In genomic region chr9:22155614-22156013, GRCm38 (mm10) we compare ENCODE assay signal across 9 mouse cellular contexts. TPM values are rescaled to one million over a fixed set of nuclear protein-coding genes. Genes with fewer than 3 reads are reported as not detected.
DNase-seq lines count a peak whose midpoint lies in the region; ATAC-seq and TF ChIP-seq lines count a peak whose summit lies in the region.
"Had no signal": no experiment of that assay in that cellular context is flagged by ENCODE, and none has a peak within 500 bp of the region (broad histone marks: within the 10 kb centered on the region; RNA-seq: fewer than 3 reads in every experiment).

No protein-coding gene starts in this region.

- intact Hi-C loops in heart, postnatal 10 days (cut with DNase I) = loop anchor here (1.0 to 5.0 kb wide), 4 partner anchors 69 to 257 kb away; partner anchors contain the start of genes 9530077C05Rik and Zfp809

- peaks cover 11% of the 10 kb centered on the region; the same call in 1 of the 2 replicates for H3K36me3 ChIP-seq in embryonic facial prominence, embryonic 14.5 days (ENCODE audit: control insufficient read depth, insufficient read depth, low read length)
- H3K36me3 ChIP-seq in neural tube, embryonic 15.5 days = no peaks in the 10 kb centered on the region; the same call in 1 of the 2 replicates
- no peaks in the 10 kb centered on the region for H3K36me3 ChIP-seq in thymus, adult 2 months (ENCODE audit: control insufficient read depth, insufficient read depth, low read length)

- no peak overlapping the region for H3K27ac ChIP-seq in embryonic facial prominence, embryonic 14.5 days (replicated peaks; ENCODE audit: low read depth, low read length)
- H3K27ac ChIP-seq in neural tube, embryonic 15.5 days (replicated peaks) = no peak overlapping the region
- no peak overlapping the region for H3K27ac ChIP-seq in thymus, adult 2 months (ENCODE audit: control insufficient read depth, insufficient read depth, low read length)

- 24% methylated on average over 10 of the region's 10 CpGs for WGBS in embryonic facial prominence, embryonic 14.5 days
- 25% methylated on average over 10 of the region's 10 CpGs for WGBS in neural tube, embryonic 15.5 days
- 12% methylated on average over 10 of the region's 10 CpGs for WGBS in thymus, adult 2 months

- peak; percentile 79 for DNase-seq in adrenal gland, postnatal 14 days
- peak; percentile 77 for DNase-seq in embryonic facial prominence, embryonic 14.5 days (ENCODE audit: low spot score)
- peak; percentile 79 to 87 for DNase-seq in heart, postnatal 10 days
- DNase-seq in kidney, postnatal 36 days = peak; percentile 76 to 84
- peak; percentile 62 to 74 for DNase-seq in lung, adult 18-20 months
- peak; percentile 81 for DNase-seq in thymus, adult 2 months

- TF ChIP-seq POLR2A in thymus, adult 2 months (IDR thresholded peaks at IDR 0.05; ENCODE audit: control insufficient read depth, extremely low read depth, insufficient read depth, low read length, poor library complexity) = no peak

- peak overlapping the region; percentile 37 for H3K4me2 ChIP-seq in embryonic facial prominence, embryonic 14.5 days (ENCODE audit: low read depth, low read length)
- H3K4me2 ChIP-seq in neural tube, embryonic 15.5 days = peak overlapping the region; percentile 66

- no peaks in the 10 kb centered on the region for H3K9me3 ChIP-seq in embryonic facial prominence, embryonic 14.5 days (ENCODE audit: control insufficient read depth, low read length)
- no peaks in the 10 kb centered on the region for H3K9me3 ChIP-seq in neural tube, embryonic 15.5 days (replicated peaks)

- no peaks in the 10 kb centered on the region for H3K27me3 ChIP-seq in embryonic facial prominence, embryonic 14.5 days (replicated peaks; ENCODE audit: control insufficient read depth, insufficient read depth, low read length)
- no peaks in the 10 kb centered on the region for H3K27me3 ChIP-seq in neural tube, embryonic 15.5 days (replicated peaks)
- H3K27me3 ChIP-seq in thymus, adult 2 months (ENCODE audit: control insufficient read depth, insufficient read depth, low read length) = no peaks in the 10 kb centered on the region

- H3K9ac ChIP-seq in embryonic facial prominence, embryonic 14.5 days (ENCODE audit: low read depth, low read length) = no peak overlapping the region
- no peak overlapping the region for H3K9ac ChIP-seq in neural tube, embryonic 15.5 days (replicated peaks)

- H3K4me3 ChIP-seq in embryonic facial prominence, embryonic 14.5 days (ENCODE audit: low read depth, low read length) = no peak overlapping the region
- no peak overlapping the region for H3K4me3 ChIP-seq in neural tube, embryonic 15.5 days (replicated peaks)
- H3K4me3 ChIP-seq in thymus, adult 2 months (ENCODE audit: control insufficient read depth, insufficient read depth, low read length) = no peak overlapping the region; the same call in 1 of the 2 replicates

- peak; percentile 59 for ATAC-seq in CD4-positive, CD25-positive, alpha-beta regulatory T cell, adult 4 months
- 0 out of 2 replicates have a peak, but pooled peaks have one; percentile 20 for ATAC-seq in embryonic facial prominence, embryonic 14.5 days (ENCODE audit: low read depth)
- ATAC-seq in neural tube, embryonic 15.5 days (ENCODE audit: low FRiP score) = 0 out of 2 replicates have a peak, but pooled peaks have one; percentile 5

- peaks cover 5% of the 10 kb centered on the region; the same call in 1 of the 2 replicates for H3K4me1 ChIP-seq in embryonic facial prominence, embryonic 14.5 days (ENCODE audit: control insufficient read depth, insufficient read depth, low read length)
- peaks cover 22% of the 10 kb centered on the region for H3K4me1 ChIP-seq in neural tube, embryonic 15.5 days
- peaks cover 13% of the 10 kb centered on the region for H3K4me1 ChIP-seq in thymus, adult 2 months (replicated peaks; ENCODE audit: control insufficient read depth, insufficient read depth, low read length)

- TF ChIP-seq CTCF in thymus, adult 2 months (IDR thresholded peaks at IDR 0.05; ENCODE audit: borderline replicate concordance, control insufficient read depth, extremely low read depth, insufficient read depth, low read length, poor library complexity) = no peak

RNA-seq across cellular contexts. Expression of gene Pigyl, which starts 1.0 kb away (rescaled TPM):
- polyA plus RNA-seq in CD4-positive, CD25-positive, alpha-beta regulatory T cell, adult 4 months (2017; shearing (Covaris generic)) = 10 to 100 TPM; 45.4 to 48.7 TPM
- 47.7 and 51.8 TPM in 2 replicates for total RNA-seq in adrenal gland, postnatal 14 days (2021)
- polyA plus RNA-seq in embryonic facial prominence, embryonic 14.5 days (2014; fragmentation: Nextera tagmentation; extraction: Ambion mirVana) = 69.3 and 72.6 TPM in 2 replicates
- 10 to 100 TPM; 35.3 to 35.6 TPM for total RNA-seq in heart, postnatal 10 days (2021)
- polyA plus RNA-seq in neural tube, embryonic 15.5 days (2015; fragmentation: Nextera tagmentation; extraction: Ambion mirVana) = 92.5 and 97.0 TPM in 2 replicates
- 64.7 and 83.0 TPM in 2 replicates for polyA plus RNA-seq in thymus, adult 2 months (2012; rRNA removed)

RNA-seq across cellular contexts. Expression of gene Acp5, which starts 20.1 kb away (rescaled TPM):
- 100 to 1,000 TPM; 221 to 282 TPM for polyA plus RNA-seq in CD4-positive, CD25-positive, alpha-beta regulatory T cell, adult 4 months (2017; shearing (Covaris generic))
- total RNA-seq in adrenal gland, postnatal 14 days (2021) = 30.3 and 39.2 TPM in 2 replicates
- polyA plus RNA-seq in embryonic facial prominence, embryonic 14.5 days (2014; fragmentation: Nextera tagmentation; extraction: Ambion mirVana) = 21.1 and 36.1 TPM in 2 replicates
- 1 to 10 TPM; 1.8 to 2.8 TPM for total RNA-seq in heart, postnatal 10 days (2021)
- 1.0 and 7.1 TPM in 2 replicates for polyA plus RNA-seq in neural tube, embryonic 15.5 days (2015; fragmentation: Nextera tagmentation; extraction: Ambion mirVana)
- polyA plus RNA-seq in thymus, adult 2 months (2012; rRNA removed) = 248 and 304 TPM in 2 replicates

RNA-seq across cellular contexts. Expression of gene Zfp872, which starts 32.3 kb away (rescaled TPM):
- not detected for polyA plus RNA-seq in CD4-positive, CD25-positive, alpha-beta regulatory T cell, adult 4 months (2017; shearing (Covaris generic))
- 1.2 and 2.0 TPM in 2 replicates for total RNA-seq in adrenal gland, postnatal 14 days (2021)
- polyA plus RNA-seq in embryonic facial prominence, embryonic 14.5 days (2014; fragmentation: Nextera tagmentation; extraction: Ambion mirVana) = 0.22 and 0.24 TPM in 2 replicates
- total RNA-seq in heart, postnatal 10 days (2021) = under 1 TPM; 0.17 to 0.20 TPM
- polyA plus RNA-seq in neural tube, embryonic 15.5 days (2015; fragmentation: Nextera tagmentation; extraction: Ambion mirVana) = 0.42 and 0.58 TPM in 2 replicates
- 0.04 and 0.05 TPM in 2 replicates for polyA plus RNA-seq in thymus, adult 2 months (2012; rRNA removed)
- polyA plus RNA-seq: large intestine, adult 2 months had no signal

RNA-seq across cellular contexts. Expression of gene Elof1, which starts 38.6 kb away (rescaled TPM):
- polyA plus RNA-seq in CD4-positive, CD25-positive, alpha-beta regulatory T cell, adult 4 months (2017; shearing (Covaris generic)) = 10 to 100 TPM; 76.4 to 95.1 TPM
- 66.9 and 74.2 TPM in 2 replicates for total RNA-seq in adrenal gland, postnatal 14 days (2021)
- polyA plus RNA-seq in embryonic facial prominence, embryonic 14.5 days (2014; fragmentation: Nextera tagmentation; extraction: Ambion mirVana) = 182 and 196 TPM in 2 replicates
- total RNA-seq in heart, postnatal 10 days (2021) = 10 to 100 TPM; 43.5 to 44.0 TPM
- 183 and 193 TPM in 2 replicates for polyA plus RNA-seq in neural tube, embryonic 15.5 days (2015; fragmentation: Nextera tagmentation; extraction: Ambion mirVana)
- 187 and 205 TPM in 2 replicates for polyA plus RNA-seq in thymus, adult 2 months (2012; rRNA removed)

RNA-seq across cellular contexts. Expression of gene Cnn1, which starts 56.6 kb away (rescaled TPM):
- polyA plus RNA-seq in CD4-positive, CD25-positive, alpha-beta regulatory T cell, adult 4 months (2017; shearing (Covaris generic)) = under 1 TPM in 1 of 2 experiments, not detected in 1; 0.22 TPM
- 0.56 and 7.1 TPM in 2 replicates for total RNA-seq in adrenal gland, postnatal 14 days (2021)
- 5.5 and 7.1 TPM in 2 replicates for polyA plus RNA-seq in embryonic facial prominence, embryonic 14.5 days (2014; fragmentation: Nextera tagmentation; extraction: Ambion mirVana)
- 1 to 10 TPM; 8.2 to 9.7 TPM for total RNA-seq in heart, postnatal 10 days (2021)
- 0.84 and 34.2 TPM in 2 replicates for polyA plus RNA-seq in neural tube, embryonic 15.5 days (2015; fragmentation: Nextera tagmentation; extraction: Ambion mirVana)
- polyA plus RNA-seq in thymus, adult 2 months (2012; rRNA removed) = 4.3 and 5.0 TPM in 2 replicates

Comparison
In these comparisons a context has a peak if more than half of its experiments do, and no peak if none do; other contexts are left out.
1. ATAC-seq: peak in every context shown above with its lines; median percentile 59 in CD4-positive, CD25-positive, alpha-beta regulatory T cell, adult 4 months; 20 in embryonic facial prominence, embryonic 14.5 days; 5 in neural tube, embryonic 15.5 days.